Mouse (Mus musculus): ENCODE measurements around the gene Usp30. TPM values are rescaled to one million over a fixed set of nuclear protein-coding genes. Genes with fewer than 3 reads are reported as not detected.

The Usp30 gene
- polyA plus RNA-seq, 1 experiment from 2014 or later = 20.0 TPM

- Histone ChIP-seq H3K9ac (replicated peaks; ENCODE audit: low read length) (no peak overlapping the region), H3K4me1 (ENCODE audit: control insufficient read depth, insufficient read depth, low read length) (0 out of 2 replicates have a peak, but pooled peaks cover 3% of the 10 kb centered on the region), H3K27me3 (ENCODE audit: control insufficient read depth, insufficient read depth, low read length) (peaks cover 16% of the 10 kb centered on the region; the same call in 1 of the 2 replicates), H3K4me3 (replicated peaks; ENCODE audit: low read depth, low read length) (no peak overlapping the region), H3K36me3 (ENCODE audit: control insufficient read depth, insufficient read depth, low read length) (no peaks in the 10 kb centered on the region), H3K27ac (replicated peaks; ENCODE audit: low read depth, low read length) (no peak overlapping the region), H3K9me3 (ENCODE audit: control insufficient read depth, low read length) (no peaks in the 10 kb centered on the region), H3K4me2 (ENCODE audit: low read length) (no peak overlapping the region)
- 77% methylated on average over 7 of the region's 7 CpGs for WGBS
- DNase-seq (no peak), ATAC-seq (ENCODE audit: low FRiP score, low TSS enrichment) (no peak)
These were observed 108.2 kb downstream of the Usp30 start for GRCm38 (mm10) chr5:114173458-114173857.

DNA sequence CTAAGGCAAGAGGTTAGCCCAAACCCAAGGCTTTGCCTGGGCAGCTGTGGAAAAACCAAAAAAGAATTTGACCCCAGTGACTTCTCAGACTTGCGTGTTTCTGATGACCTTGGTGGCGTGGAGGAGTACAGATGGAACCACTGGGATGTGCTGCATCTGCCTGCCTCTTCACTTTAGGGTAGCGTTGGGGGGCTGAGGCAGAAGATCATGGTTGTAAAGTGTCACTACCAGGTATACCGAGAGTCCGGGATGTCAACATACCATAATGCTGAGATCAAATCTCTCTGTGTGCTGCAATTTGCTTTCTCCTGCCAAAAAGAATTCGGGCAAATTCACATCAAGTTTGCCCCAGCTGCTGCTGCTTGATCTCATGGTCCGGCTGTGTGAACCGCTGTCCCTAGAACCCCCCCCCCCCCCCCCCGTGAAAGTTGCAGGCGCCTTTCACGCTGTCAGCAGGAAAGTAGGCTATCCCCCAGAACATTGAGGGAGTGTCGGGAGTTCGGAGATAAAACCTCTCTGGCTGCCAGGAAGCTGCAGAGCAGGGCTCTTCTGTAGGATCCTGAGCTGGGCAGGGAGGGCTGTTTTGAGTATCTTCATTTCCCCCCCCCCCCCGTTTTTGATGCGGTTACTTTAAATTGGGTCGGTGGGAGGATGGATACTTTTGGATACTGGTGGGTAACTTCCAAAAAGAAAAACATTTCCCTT lies 108.8 kb downstream of the Usp30 start:
- Histone ChIP-seq H3K4me3 (replicated peaks; ENCODE audit: low read depth, low read length) (no peak overlapping the region), H3K27ac (replicated peaks; ENCODE audit: low read depth, low read length) (no peak overlapping the region), H3K4me2 (ENCODE audit: low read length) (no peak overlapping the region), H3K9ac (replicated peaks; ENCODE audit: low read length) (no peak overlapping the region), H3K36me3 (ENCODE audit: control insufficient read depth, insufficient read depth, low read length) (no peaks in the 10 kb centered on the region), H3K9me3 (ENCODE audit: control insufficient read depth, low read length) (no peaks in the 10 kb centered on the region), H3K27me3 (ENCODE audit: control insufficient read depth, insufficient read depth, low read length) (peaks cover 16% of the 10 kb centered on the region; the same call in 1 of the 2 replicates), H3K4me1 (ENCODE audit: control insufficient read depth, insufficient read depth, low read length) (0 out of 2 replicates have a peak, but pooled peaks cover 3% of the 10 kb centered on the region)
- DNase-seq = no peak
- whole genome bisulfite sequencing = 33% methylated on average over 16 of the region's 16 CpGs
- no peak for ATAC-seq (ENCODE audit: low FRiP score, low TSS enrichment)

Other genes with a start within 250 kb of the Usp30 start
- 1.1 and 2.6 TPM in 2 replicates for gene Selplg, start 232.8 kb upstream of the Usp30 start, polyA plus RNA-seq (2014; fragmentation: Nextera tagmentation; extraction: Ambion mirVana)
- gene Coro1c, start 156.7 kb upstream of the Usp30 start, polyA plus RNA-seq (2014; fragmentation: Nextera tagmentation; extraction: Ambion mirVana) = 133 and 201 TPM in 2 replicates
- 15.5 and 22.4 TPM in 2 replicates for gene Ssh1, start 71.6 kb upstream of the Usp30 start, polyA plus RNA-seq (2014; fragmentation: Nextera tagmentation; extraction: Ambion mirVana)
- gene Dao, start 61.8 kb upstream of the Usp30 start, polyA plus RNA-seq (2014; fragmentation: Nextera tagmentation; extraction: Ambion mirVana) = not detected in 2 replicates
- 88.8 and 105 TPM in 2 replicates for gene Svop, start 26.1 kb downstream of the Usp30 start, polyA plus RNA-seq (2014; fragmentation: Nextera tagmentation; extraction: Ambion mirVana)
- gene Alkbh2, start 62.8 kb downstream of the Usp30 start, polyA plus RNA-seq (2014; fragmentation: Nextera tagmentation; extraction: Ambion mirVana) = 5.2 and 5.3 TPM in 2 replicates
- 5.4 TPM in 2 replicates for gene Ung, start 64.9 kb downstream of the Usp30 start, polyA plus RNA-seq (2014; fragmentation: Nextera tagmentation; extraction: Ambion mirVana)
- 3.6 and 5.6 TPM in 2 replicates for gene Acacb, start 81.1 kb downstream of the Usp30 start, polyA plus RNA-seq (2014; fragmentation: Nextera tagmentation; extraction: Ambion mirVana)
- 0.36 and 1.5 TPM in 2 replicates for gene Foxn4, start 208.3 kb downstream of the Usp30 start, polyA plus RNA-seq (2014; fragmentation: Nextera tagmentation; extraction: Ambion mirVana)
- 0.34 and 0.74 TPM in 2 replicates for gene Myo1h, start 223.7 kb downstream of the Usp30 start, polyA plus RNA-seq (2014; fragmentation: Nextera tagmentation; extraction: Ambion mirVana)

Measured in midbrain, embryonic 14.5 days (tissue).